Mouse (Mus musculus): Measurements from ENCODE around the gene Hoxd4.

DNA sequence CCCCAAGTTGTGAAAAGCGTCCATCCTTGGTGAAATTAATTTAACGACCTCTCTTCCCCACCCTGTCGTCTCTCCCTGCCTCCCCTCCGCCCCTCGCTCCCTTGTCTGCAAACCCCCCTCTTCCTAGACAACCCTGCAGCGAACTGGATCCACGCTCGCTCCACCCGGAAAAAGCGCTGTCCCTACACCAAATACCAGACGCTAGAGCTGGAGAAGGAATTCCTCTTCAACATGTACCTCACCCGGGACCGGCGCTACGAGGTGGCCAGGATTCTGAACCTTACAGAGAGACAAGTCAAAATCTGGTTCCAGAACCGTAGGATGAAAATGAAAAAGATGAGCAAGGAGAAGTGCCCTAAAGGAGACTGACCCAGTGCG is 12.7 kb upstream of the Hoxd4 start:
- TF ChIP-seq GATA1 (IDR thresholded peaks at IDR 0.05; ENCODE audit: low read length) (no peak), TAL1 (IDR thresholded peaks at IDR 0.05; ENCODE audit: low read length) (no peak)
